Mouse (Mus musculus) heart, adult 2 months (tissue): Measurements from ENCODE around the gene Enpp1. TPM values are rescaled to one million over a fixed set of nuclear protein-coding genes. Genes with fewer than 3 reads are reported as not detected.

Experiments used
- DNase-seq, 2 experiments: peaks; one replicate each; pipeline ENCODE4 v3.0.0; 2021
- H3K27ac ChIP-seq: fragments of 200-600 bp; 2 replicates; pipeline ENCODE4 v1.8.1; 2022
- H3K27me3 ChIP-seq: fragments of 200-500 bp; 2 replicates; pipeline ENCODE4 v1.6.1; 2012; ENCODE audit warnings: mild to moderate bottlenecking, low read length, inconsistent platforms, mixed read lengths; ENCODE audit not compliant: control insufficient read depth, insufficient read depth
- H3K36me3 ChIP-seq: fragments of 200-500 bp; 2 replicates; pipeline ENCODE4 v1.6.1; 2012; ENCODE audit warnings: low read length, inconsistent platforms; ENCODE audit not compliant: control insufficient read depth, insufficient read depth
- H3K4me1 ChIP-seq: fragments of 200-500 bp; 2 replicates; pipeline ENCODE4 v1.6.1; 2011; ENCODE audit warnings: low read length; ENCODE audit not compliant: control insufficient read depth, insufficient read depth
- H3K4me3 ChIP-seq: fragments of 200-600 bp; 2 replicates; pipeline ENCODE4 v1.8.1; 2022
- H3K79me2 ChIP-seq: fragments of 200-500 bp; replicated peaks from 2 replicates; pipeline ENCODE4 v1.6.1; 2012; ENCODE audit warnings: mild to moderate bottlenecking, inconsistent platforms, low read length, moderate library complexity, mixed read lengths; ENCODE audit not compliant: control insufficient read depth, insufficient read depth
- H3K9ac ChIP-seq: fragments of 200-500 bp; 2 replicates; pipeline ENCODE4 v1.6.1; 2012; ENCODE audit warnings: low read depth, mild to moderate bottlenecking, control low read depth, inconsistent platforms, low read length, mixed read lengths
- CTCF ChIP-seq: fragments of 200-600 bp; IDR thresholded peaks from 2 replicates; pipeline ENCODE4 v1.8.1; 2022; ENCODE audit warnings: antibody characterized with exemption, mild to moderate bottlenecking, moderate library complexity
- EP300 ChIP-seq: fragments of 200-500 bp; IDR thresholded peaks from 2 replicates; pipeline ENCODE4 v1.6.1; 2011; ENCODE audit warnings: low read depth, low read length, control low read depth; ENCODE audit not compliant: insufficient read depth
- POLR2A ChIP-seq: fragments of 200-500 bp; IDR thresholded peaks from 2 replicates; pipeline ENCODE4 v1.6.1; 2011; ENCODE audit warnings: mild to moderate bottlenecking, low read depth, low read length, control low read depth; ENCODE audit not compliant: insufficient read depth
- WGBS: fragments of 180-500 bp; shearing (Covaris S2); methylation state at CpG from one replicate; pipeline ENCODE4 v1.1.7; 2018; 5-methylcytosine and 5-hydroxymethylcytosine counted together
- intact Hi-C: fragments of 180-260 bp; cut with DNase I; formaldehyde crosslinking; loops from one replicate; pipeline ENCODE4 v1.15.1; 2025
- polyA plus RNA-seq: library from polyadenylated mRNA; depleted of rRNA; stranded (reverse); fragments of >200 nt; gene quantifications from 2 replicates; pipeline ENCODE4 v1.2.3, GENCODE M21; 2012; rRNA removed
- total RNA-seq, 2 experiments: library from RNA; stranded (reverse); gene quantifications; 2 replicates each; pipeline ENCODE4 v1.2.3; 2021

The Enpp1 gene
- total and polyA plus RNA-seq, 3 experiments: 2.1 to 6.5 (median 5.8) TPM

DNA sequence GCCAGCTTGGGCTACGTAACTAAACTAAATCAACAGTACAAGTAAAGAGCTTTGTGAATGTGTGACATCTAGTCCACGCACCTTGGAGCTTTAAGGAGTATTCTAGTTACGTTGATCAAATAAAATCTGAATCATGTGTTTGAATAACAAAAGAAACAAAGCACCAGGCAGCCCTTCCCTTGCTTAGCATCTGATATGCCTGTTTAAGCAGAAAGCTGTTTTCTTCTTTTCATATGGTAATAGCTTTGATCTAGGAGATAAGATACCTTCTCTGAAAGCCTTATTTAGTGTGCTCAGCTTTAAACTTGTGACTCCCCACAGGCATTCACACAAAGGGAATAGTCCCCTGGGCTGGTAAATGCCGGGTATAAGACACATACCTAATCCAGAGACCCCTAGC, 121.4 kb downstream of the Enpp1 start:
- H3K79me2 ChIP-seq: no peaks in the 10 kb centered on the region
- WGBS: 96% methylated on average over 4 of the region's 4 CpGs
- H3K36me3 ChIP-seq: peaks cover 8% of the 10 kb centered on the region
- no peak overlapping the region for H3K4me3 ChIP-seq
- H3K9ac ChIP-seq: no peak overlapping the region
- intact Hi-C loops: loop anchor here (2.0 to 5.0 kb wide), 2 partner anchors 108 to 208 kb away; no protein-coding TSS in a partner anchor
- peaks cover 6% of the 10 kb centered on the region for H3K4me1 ChIP-seq
- TF ChIP-seq EP300 (no peak), CTCF (no peak), POLR2A (no peak)
- no peak for DNase-seq
- H3K27me3 ChIP-seq: no peaks in the 10 kb centered on the region
- no peak overlapping the region for H3K27ac ChIP-seq

DNA sequence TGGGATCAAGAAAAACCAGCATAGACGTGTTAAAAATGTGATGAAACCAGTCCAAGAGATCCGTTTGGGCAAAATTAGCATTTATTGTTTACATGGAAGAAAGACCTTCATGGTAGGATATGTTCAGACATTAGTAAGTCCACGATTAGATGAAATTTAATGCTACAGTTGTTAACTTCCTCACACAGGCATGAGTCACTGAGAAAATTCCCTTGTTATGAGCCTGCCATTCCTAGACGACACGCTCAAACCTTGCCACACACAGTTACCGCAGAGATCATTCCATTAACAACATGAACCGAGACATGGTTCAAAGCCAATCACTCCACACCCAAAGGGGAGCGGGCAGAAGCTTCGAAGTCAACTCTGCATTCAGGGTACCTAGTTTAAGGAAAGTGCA, 122.7 kb downstream of the Enpp1 start:
- H3K27ac ChIP-seq: no peak overlapping the region
- TF ChIP-seq CTCF: no peak
- no peak for TF ChIP-seq POLR2A
- no peak for TF ChIP-seq EP300
- no peak for DNase-seq
- H3K27me3 ChIP-seq: no peaks in the 10 kb centered on the region
- H3K4me3 ChIP-seq: no peak overlapping the region
- WGBS: 90% methylated on average over 9 of the region's 9 CpGs
- H3K36me3 ChIP-seq: peaks cover 5% of the 10 kb centered on the region
- intact Hi-C loops: no loop called here
- H3K9ac ChIP-seq: no peak overlapping the region
- H3K4me1 ChIP-seq: peaks cover 6% of the 10 kb centered on the region
- no peaks in the 10 kb centered on the region for H3K79me2 ChIP-seq

DNA sequence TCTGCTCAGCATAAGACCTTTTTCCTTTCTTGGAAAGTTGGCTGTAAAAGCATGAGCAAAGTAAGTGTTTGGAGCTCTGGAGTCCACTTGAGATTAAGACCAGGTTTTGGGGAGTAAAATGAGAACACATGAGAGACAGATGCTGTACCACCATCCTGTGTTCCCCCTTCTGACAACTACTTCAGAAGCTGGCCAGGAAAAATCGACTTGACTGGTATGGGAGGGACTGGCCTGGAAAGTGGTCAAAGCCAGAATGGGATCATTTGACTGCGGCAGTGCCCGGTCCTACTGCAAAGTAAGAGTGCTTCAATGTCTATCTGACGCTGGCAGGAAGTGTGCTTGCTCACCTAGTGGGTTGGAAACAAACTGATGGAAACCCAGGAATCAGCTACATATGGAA, 123.1 kb downstream of the Enpp1 start:
- H3K79me2 ChIP-seq: no peaks in the 10 kb centered on the region
- H3K27ac ChIP-seq: no peak overlapping the region
- H3K9ac ChIP-seq: no peak overlapping the region
- H3K4me1 ChIP-seq: peaks cover 6% of the 10 kb centered on the region
- H3K4me3 ChIP-seq: no peak overlapping the region
- WGBS: 67% methylated on average over 4 of the region's 4 CpGs
- peaks cover 5% of the 10 kb centered on the region for H3K36me3 ChIP-seq
- no peaks in the 10 kb centered on the region for H3K27me3 ChIP-seq
- no peak for TF ChIP-seq CTCF
- TF ChIP-seq POLR2A: no peak
- TF ChIP-seq EP300: no peak
- intact Hi-C loops: no loop called here
- DNase-seq: no peak

Other genes with a start within 250 kb of the Enpp1 start
- gene Ccn2, start 116.7 kb downstream of the Enpp1 start, total RNA-seq: 100 to 1,000 TPM in 1 of 2 experiments, 10 to 100 TPM in 1; 62.8 to 108 TPM
- gene Ccn2, start 116.7 kb downstream of the Enpp1 start, polyA plus RNA-seq: 93.2 and 141 TPM in 2 replicates
- 1 to 10 TPM; 2.3 to 3.3 TPM for gene Enpp3, start 130.7 kb upstream of the Enpp1 start, total RNA-seq
- 2.4 and 5.9 TPM in 2 replicates for gene Enpp3, start 130.7 kb upstream of the Enpp1 start, polyA plus RNA-seq
- gene Med23, start 157.8 kb upstream of the Enpp1 start, total RNA-seq: 10 to 100 TPM; 13.5 to 14.4 TPM
- gene Med23, start 157.8 kb upstream of the Enpp1 start, polyA plus RNA-seq: 10.6 and 15.4 TPM in 2 replicates
- gene Arg1, start 215.3 kb upstream of the Enpp1 start, total RNA-seq: not detected
- 0.06 and 0.32 TPM in 2 replicates for gene Arg1, start 215.3 kb upstream of the Enpp1 start, polyA plus RNA-seq